Comparison of ENCODE assay signal across 24 mouse cellular contexts in genomic region chr2:121069506-121069905, GRCm38 (mm10). TPM values are rescaled to one million over a fixed set of nuclear protein-coding genes. Genes with fewer than 3 reads are reported as not detected.
DNase-seq lines count a peak whose midpoint lies in the region; ATAC-seq lines count a peak whose summit lies in the region.
"Had no signal": no experiment of that assay in that cellular context is flagged by ENCODE, and none has a peak within 500 bp of the region (broad histone marks: within the 10 kb centered on the region; RNA-seq: fewer than 3 reads in every experiment).

No protein-coding gene starts in this region.

- ATAC-seq in heart, embryonic 11.5 days (replicated peaks; ENCODE audit: insufficient number of reproducible peaks, low FRiP score, low TSS enrichment): no peak
- ATAC-seq: forebrain, embryonic 14.5 days; forebrain, embryonic 16.5 days had no signal

- H3K36me3 ChIP-seq in heart, embryonic 10.5 days: no peaks in the 10 kb centered on the region
- no peaks in the 10 kb centered on the region for H3K36me3 ChIP-seq in heart, embryonic 11.5 days (ENCODE audit: control insufficient read depth, insufficient read depth, low read length)
- H3K36me3 ChIP-seq: embryonic facial prominence, embryonic 13.5 days; embryonic facial prominence, embryonic 15.5 days; forebrain, embryonic 10.5 days; forebrain, embryonic 12.5 days had no signal

- no peak overlapping the region for H3K9ac ChIP-seq in heart, embryonic 11.5 days (ENCODE audit: low read depth, low read length)
- H3K9ac ChIP-seq: embryonic facial prominence, embryonic 13.5 days; embryonic facial prominence, embryonic 15.5 days; forebrain, embryonic 12.5 days had no signal

- WGBS in heart, embryonic 10.5 days: 75% methylated on average over 6 of the region's 6 CpGs
- WGBS in heart, embryonic 11.5 days (ENCODE audit: insufficient replicate concordance): 71% methylated on average over 6 of the region's 6 CpGs

- no peak overlapping the region for H3K4me3 ChIP-seq in heart, embryonic 10.5 days
- no peak overlapping the region for H3K4me3 ChIP-seq in heart, embryonic 11.5 days (ENCODE audit: low read depth, low read length)
- H3K4me3 ChIP-seq: embryonic facial prominence, embryonic 13.5 days; embryonic facial prominence, embryonic 15.5 days; erythroblast, embryonic 14.5 days; forebrain, embryonic 10.5 days; forebrain, embryonic 12.5 days had no signal

- no peaks in the 10 kb centered on the region for H3K4me1 ChIP-seq in heart, embryonic 10.5 days
- H3K4me1 ChIP-seq in heart, embryonic 11.5 days (ENCODE audit: control insufficient read depth, insufficient read depth, low read length): no peaks in the 10 kb centered on the region
- H3K4me1 ChIP-seq: embryonic facial prominence, embryonic 13.5 days; embryonic facial prominence, embryonic 15.5 days; forebrain, embryonic 10.5 days; forebrain, embryonic 12.5 days had no signal

- DNase-seq in heart, embryonic 10.5 days (ENCODE audit: low spot score): peak; percentile 22
- DNase-seq in retina, embryonic 14.5 days (ENCODE audit: low spot score): peak; percentile 41
- DNase-seq in retina, postnatal 1 day: peak; percentile 51
- no peak for DNase-seq in thymus, postnatal 0 days (ENCODE audit: low spot score)
- DNase-seq: adrenal gland, postnatal 10 days; adrenal gland, postnatal 25 days; cerebellum, adult 11 months; cerebellum, adult 18-20 months; cerebellum, adult 8-10 months; cerebellum, adult 9-11 months; cerebellum, postnatal 14 days; cerebellum, postnatal 36 days; embryo, embryonic 11 days had no signal

- H3K9me3 ChIP-seq in heart, embryonic 10.5 days: no peaks in the 10 kb centered on the region
- no peaks in the 10 kb centered on the region for H3K9me3 ChIP-seq in heart, embryonic 11.5 days (replicated peaks; ENCODE audit: control insufficient read depth, low read length)
- H3K9me3 ChIP-seq: embryonic facial prominence, embryonic 13.5 days; embryonic facial prominence, embryonic 15.5 days; forebrain, embryonic 10.5 days; forebrain, embryonic 12.5 days had no signal

- H3K4me2 ChIP-seq in heart, embryonic 11.5 days: no peak overlapping the region
- H3K4me2 ChIP-seq: embryonic facial prominence, embryonic 13.5 days; embryonic facial prominence, embryonic 15.5 days; forebrain, embryonic 12.5 days had no signal

- H3K27me3 ChIP-seq in heart, embryonic 10.5 days (ENCODE audit: insufficient read depth, poor library complexity, severe bottlenecking): no peaks in the 10 kb centered on the region
- H3K27me3 ChIP-seq in heart, embryonic 11.5 days (ENCODE audit: control insufficient read depth, insufficient read depth, low read length): no peaks in the 10 kb centered on the region
- H3K27me3 ChIP-seq: embryonic facial prominence, embryonic 13.5 days; embryonic facial prominence, embryonic 15.5 days; forebrain, embryonic 12.5 days had no signal

- H3K27ac ChIP-seq in heart, embryonic 10.5 days: no peak overlapping the region
- H3K27ac ChIP-seq in heart, embryonic 11.5 days (ENCODE audit: low read depth, low read length): no peak overlapping the region
- H3K27ac ChIP-seq: embryonic facial prominence, embryonic 13.5 days; embryonic facial prominence, embryonic 15.5 days; forebrain, embryonic 10.5 days; forebrain, embryonic 12.5 days had no signal

RNA-seq across cellular contexts. Expression of gene Tgm5, which starts 16.1 kb away (rescaled TPM):
- polyA plus RNA-seq in heart, embryonic 10.5 days (2016; fragmentation: Nextera tagmentation; extraction: Ambion mirVana): not detected in 2 replicates
- not detected in 2 replicates for polyA plus RNA-seq in heart, embryonic 11.5 days (2014; fragmentation: Nextera tagmentation; extraction: Ambion mirVana)
- polyA plus RNA-seq in thymus, postnatal 0 days (2015; fragmentation: Nextera tagmentation; extraction: Ambion mirVana): 0.31 and 0.42 TPM in 2 replicates
- polyA plus RNA-seq: adrenal gland, adult 2 months; embryonic facial prominence, embryonic 11.5 days; embryonic facial prominence, embryonic 13.5 days; erythroblast, embryonic 14.5 days; forebrain, embryonic 10.5 days; forebrain, embryonic 12.5 days; forebrain, embryonic 14.5 days; forebrain, embryonic 16.5 days had no signal

RNA-seq across cellular contexts. Expression of gene Epb42, which starts 32.6 kb away (rescaled TPM):
- 19.1 and 21.1 TPM in 2 replicates for polyA plus RNA-seq in heart, embryonic 10.5 days (2016; fragmentation: Nextera tagmentation; extraction: Ambion mirVana)
- polyA plus RNA-seq in heart, embryonic 11.5 days (2014; fragmentation: Nextera tagmentation; extraction: Ambion mirVana): 19.5 and 30.3 TPM in 2 replicates
- polyA plus RNA-seq in thymus, postnatal 0 days (2015; fragmentation: Nextera tagmentation; extraction: Ambion mirVana): 0.30 and 0.46 TPM in 2 replicates
- polyA plus RNA-seq: adrenal gland, adult 2 months; C2C12 had no signal

RNA-seq across cellular contexts. Expression of gene Tgm7, which starts 40.1 kb away (rescaled TPM):
- polyA plus RNA-seq in heart, embryonic 10.5 days (2016; fragmentation: Nextera tagmentation; extraction: Ambion mirVana): not detected in 2 replicates
- not detected in 2 replicates for polyA plus RNA-seq in heart, embryonic 11.5 days (2014; fragmentation: Nextera tagmentation; extraction: Ambion mirVana)
- 0.37 and 0.38 TPM in 2 replicates for polyA plus RNA-seq in thymus, postnatal 0 days (2015; fragmentation: Nextera tagmentation; extraction: Ambion mirVana)
- polyA plus RNA-seq: adrenal gland, adult 2 months; C2C12; embryonic facial prominence, embryonic 11.5 days; embryonic facial prominence, embryonic 13.5 days; embryonic facial prominence, embryonic 15.5 days; erythroblast, embryonic 14.5 days; forebrain, embryonic 10.5 days; forebrain, embryonic 12.5 days; forebrain, embryonic 14.5 days; forebrain, embryonic 16.5 days had no signal

Comparison
In these comparisons a context has a peak if more than half of its experiments do, and no peak if none do; other contexts are left out.
1. RNA of gene Epb42, which starts 32.6 kb away (polyA plus RNA-seq): 19.5 to 30.3 TPM in heart, embryonic 11.5 days and 19.1 to 21.1 TPM in heart, embryonic 10.5 days; 0.30 to 0.46 TPM in thymus, postnatal 0 days; every median in the first group is over 10 times any median in the second.